Mouse (Mus musculus): ENCODE results near the gene Gm10447.

The Gm10447 gene

GRCm38 (mm10) chr11:53479171-53479782 is 22.4 kb upstream of the Gm10447 start:
- no peak for DNase-seq (ENCODE audit: low read depth, low spot score)

DNA sequence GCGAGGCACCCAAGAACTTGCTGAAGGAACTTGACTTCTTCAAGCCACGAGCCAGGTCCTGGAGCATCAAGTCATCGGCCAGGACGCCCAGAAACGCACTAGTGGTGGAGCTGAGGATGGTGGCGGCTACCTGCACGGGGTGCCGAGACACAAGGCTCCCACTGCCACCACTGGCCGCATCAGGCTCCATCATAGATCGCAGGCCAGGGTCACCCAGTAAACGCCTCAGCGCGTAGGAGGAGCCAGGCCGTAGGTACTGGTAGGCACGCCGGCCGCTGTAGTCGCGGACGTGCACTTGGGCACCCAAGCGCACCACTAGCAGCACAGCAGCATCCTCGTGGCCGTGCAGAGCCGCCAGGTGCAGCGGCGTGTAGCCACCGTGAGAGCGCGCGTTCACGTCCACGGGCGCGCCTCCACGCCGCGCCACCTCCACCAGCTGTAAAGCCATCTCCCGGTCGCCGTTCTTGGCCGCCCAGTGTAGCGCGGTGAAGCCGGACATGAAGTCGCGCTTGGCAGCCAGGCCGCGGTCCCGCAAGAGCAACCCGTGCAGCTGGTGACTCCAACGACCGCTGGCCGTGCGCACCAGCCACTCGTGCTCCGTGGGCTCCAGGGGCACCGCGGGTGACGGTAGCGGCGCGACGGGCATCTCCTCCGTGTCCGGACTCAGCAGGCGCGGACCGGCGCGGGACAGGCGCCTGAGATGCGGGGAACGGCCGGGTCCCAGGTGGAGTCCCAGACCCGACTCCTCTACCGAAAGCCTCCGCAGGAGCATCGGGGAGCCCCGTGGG is 21.7 kb upstream of the Gm10447 start:
- DNase-seq (ENCODE audit: low read depth, low spot score), result no peak

DNA sequence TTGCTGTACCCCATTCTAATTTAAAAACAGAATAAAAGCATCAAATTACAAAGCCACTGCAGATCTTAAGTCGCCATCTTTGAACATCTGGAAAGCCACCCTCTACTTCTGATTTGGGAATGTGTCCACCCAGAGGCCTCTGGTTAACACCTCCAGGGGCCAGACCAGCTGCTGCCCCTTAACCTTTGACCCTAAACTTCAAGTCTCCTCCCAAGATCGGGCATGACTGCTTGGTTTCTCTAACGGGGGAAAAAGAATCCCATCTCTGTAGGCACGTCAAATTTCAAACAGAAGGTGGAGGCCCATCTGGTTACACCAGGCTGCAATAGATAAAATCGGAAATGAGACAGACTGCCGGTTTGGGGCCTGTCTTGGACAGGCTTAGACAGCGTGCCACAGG is 20.9 kb upstream of the Gm10447 start:
- DNase-seq (ENCODE audit: low read depth, low spot score), result no peak

DNA sequence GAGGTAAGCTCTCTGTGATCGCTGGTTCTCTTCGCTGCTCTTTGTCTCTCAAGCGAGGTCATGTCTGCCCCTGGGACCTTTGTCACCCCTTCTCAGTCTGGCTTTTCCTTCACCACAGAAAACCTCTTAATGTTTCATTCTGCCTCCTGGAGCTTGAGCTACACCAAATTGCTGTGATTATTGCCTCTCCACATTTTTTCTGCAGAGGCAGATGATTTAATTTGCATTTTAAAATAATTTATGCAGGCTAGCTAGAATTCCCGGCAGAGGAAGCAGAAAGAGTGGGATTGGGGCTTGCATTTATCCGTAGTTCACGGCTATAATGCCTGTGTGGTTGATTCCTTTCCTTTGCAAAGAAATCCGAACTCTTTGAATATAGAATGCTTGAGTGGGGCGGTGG is 18.7 kb upstream of the Gm10447 start:
- no peak for DNase-seq (ENCODE audit: low read depth, low spot score)

DNA sequence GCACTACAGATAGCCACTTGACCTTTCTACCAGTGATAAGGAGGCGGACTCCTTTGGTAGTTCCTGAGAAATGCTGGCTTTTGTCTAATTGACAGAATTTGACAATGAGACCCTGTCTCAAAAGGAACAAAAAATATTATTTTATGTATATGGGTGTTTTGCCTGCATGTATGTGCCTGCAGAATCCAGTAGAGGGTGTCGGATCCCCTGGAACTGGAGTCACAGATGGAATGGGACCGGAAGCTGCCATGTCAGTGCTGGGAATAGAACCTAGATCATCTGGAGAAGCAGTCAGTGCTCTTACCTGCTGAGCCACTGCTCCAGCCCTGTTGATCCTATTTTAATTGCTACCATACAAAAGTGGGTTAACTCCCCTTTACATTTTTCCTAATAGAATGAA is 15.8 kb upstream of the Gm10447 start:
- no peak for DNase-seq (ENCODE audit: low read depth, low spot score)

- DNase-seq (ENCODE audit: low read depth, low spot score), result no peak
Measured at GRCm38 (mm10) chr11:53469968-53470695, 13.2 kb upstream of the Gm10447 start, which contains the start of gene Gm9837. Gene Gm9837 (minus strand): TSS chr11:53470479.

DNA sequence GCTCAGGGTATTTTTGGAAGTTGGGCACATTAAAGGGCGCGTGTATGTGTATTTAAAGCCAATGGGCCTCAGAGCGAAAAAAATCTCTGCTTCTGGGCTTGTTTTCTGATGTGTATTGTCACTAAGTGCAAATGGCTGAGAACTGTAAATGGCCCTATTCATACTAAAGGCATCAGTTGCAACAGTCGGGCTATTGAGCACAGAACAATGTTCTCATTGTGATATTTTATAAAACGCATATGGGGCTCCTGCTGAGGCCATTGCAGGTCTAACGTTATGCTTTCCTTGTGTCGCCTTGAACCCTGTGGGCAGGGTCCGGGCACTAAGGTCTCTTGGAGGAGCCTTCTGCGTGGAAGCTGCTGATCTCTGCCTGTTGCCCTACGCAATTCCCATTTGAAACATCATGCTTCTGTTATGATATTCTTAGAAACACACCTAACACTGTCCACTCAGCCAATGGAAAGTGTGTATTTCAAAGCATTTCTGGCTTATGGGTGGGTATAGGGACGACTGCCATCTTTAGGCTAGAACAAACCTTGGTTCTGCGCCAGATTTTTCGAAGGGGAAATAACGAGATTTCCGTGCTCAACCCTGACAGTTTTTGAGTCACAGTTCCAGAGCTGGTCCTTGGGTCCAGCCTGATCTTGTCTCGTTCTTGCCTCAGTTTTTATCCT is 12.5 kb upstream of the Gm10447 start:
- DNase-seq (ENCODE audit: low read depth, low spot score), result no peak

DNA sequence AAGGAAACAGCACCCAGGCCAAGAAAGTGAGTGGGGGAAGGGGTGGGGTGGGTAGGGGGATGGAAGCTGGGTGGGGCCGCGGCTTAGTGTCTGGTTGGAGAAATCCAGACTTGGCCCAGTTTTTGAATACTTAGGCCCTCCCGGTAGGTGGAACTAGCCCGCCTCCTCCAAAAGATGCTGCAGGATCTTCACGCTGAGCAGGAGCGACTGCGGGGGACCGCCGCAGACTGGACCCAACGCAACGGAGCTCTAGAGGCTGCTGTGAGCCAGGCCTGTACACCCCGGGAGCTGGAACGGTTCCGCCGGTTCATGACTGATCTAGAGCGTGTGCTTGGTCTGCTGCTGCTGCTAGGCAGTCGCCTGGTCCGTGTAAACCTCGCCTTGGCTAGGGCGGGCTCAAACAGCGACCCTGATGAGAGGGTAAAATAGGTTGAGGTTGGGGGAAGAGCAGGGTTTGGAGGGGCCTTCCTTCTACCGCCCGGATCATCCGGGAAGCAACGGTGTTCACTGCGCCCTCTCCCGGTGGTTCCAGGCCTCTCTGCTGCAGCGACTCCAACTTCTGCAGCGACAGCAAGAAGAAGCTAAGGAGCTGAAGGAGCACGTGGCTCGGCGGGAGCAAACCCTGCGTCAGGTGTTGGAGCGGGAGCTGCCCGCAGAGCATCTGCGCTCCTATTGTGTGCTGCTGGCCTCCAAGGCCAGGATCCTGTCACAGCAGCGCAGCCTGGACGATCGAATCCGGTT is 9.5 kb upstream of the Gm10447 start:
- DNase-seq (ENCODE audit: low read depth, low spot score), result no peak

GRCm38 (mm10) chr11:53463551-53464424 is 6.9 kb upstream of the Gm10447 start:
- no peak for DNase-seq (ENCODE audit: low read depth, low spot score)

DNA sequence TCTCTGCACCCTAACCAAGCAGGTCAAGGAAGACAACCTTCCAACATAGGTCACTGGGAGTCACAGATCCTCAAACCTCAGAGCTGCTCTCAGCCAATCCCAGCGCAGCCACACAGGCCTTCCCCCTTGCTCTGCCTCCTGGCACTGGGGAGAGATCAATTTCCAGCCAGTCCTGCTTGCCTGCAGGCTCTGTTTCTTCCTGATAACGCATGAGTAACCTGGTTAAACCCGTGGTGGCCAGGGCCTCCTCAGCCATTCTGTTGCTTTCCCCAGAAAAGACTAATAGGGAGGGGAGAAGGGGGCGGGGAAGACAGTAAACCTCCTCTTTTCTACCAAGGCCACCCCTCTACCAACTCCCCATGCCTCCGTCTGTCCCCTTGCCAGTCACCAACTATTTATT is 4.8 kb upstream of the Gm10447 start:
- no peak for DNase-seq (ENCODE audit: low read depth, low spot score)

DNA sequence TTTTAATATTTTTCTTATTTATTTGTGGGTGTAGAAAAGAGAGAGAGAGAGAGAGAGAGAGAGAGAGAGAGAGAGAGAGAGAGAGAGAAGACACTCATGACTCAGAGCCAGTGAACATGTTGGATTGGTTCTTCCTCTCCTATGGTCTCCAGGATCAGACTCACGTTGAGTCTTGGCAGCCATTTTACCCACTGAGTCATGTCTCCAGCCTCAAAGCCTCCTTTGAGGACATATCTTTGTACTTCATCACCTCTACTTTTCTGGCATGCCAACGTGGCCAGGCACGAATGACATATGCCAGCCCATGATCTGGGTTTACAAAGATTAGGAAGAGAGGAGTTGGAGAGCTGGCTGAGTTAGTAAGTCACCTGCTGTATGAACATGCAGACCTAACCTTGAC is 3.3 kb upstream of the Gm10447 start:
- DNase-seq (ENCODE audit: low read depth, low spot score), result no peak

DNA sequence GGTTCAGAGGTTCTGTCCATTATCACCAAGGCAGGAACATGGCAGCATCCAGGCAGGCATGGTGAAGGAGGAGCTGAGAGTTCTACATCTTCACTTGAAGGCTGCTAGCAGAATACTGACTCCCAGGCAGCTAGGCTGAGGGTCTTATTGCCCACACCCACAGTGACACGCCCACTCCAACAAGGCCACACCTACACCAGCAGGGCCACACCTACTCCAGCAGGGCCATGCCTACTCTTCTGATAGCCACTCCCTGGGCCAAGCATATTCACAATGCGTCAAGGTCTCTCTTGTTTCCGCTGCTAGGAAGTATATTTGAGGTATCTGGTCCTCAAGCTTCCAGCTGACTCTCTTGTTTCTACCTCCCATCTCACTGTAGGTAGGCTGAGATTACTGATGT is 2.1 kb upstream of the Gm10447 start:
- no peak for DNase-seq (ENCODE audit: low read depth, low spot score)

GRCm38 (mm10) chr11:53457372-53457954 is 553 bp upstream of the Gm10447 start:
- no peak for DNase-seq (ENCODE audit: low read depth, low spot score)

- DNase-seq (ENCODE audit: low read depth, low spot score), result no peak
Measured at GRCm38 (mm10) chr11:53453031-53453430, 3.9 kb downstream of the Gm10447 start.

GRCm38 (mm10) chr11:53452396-53452795 is 4.5 kb downstream of the Gm10447 start:
- DNase-seq (ENCODE audit: low read depth, low spot score), result no peak

GRCm38 (mm10) chr11:53451361-53451760 is 5.5 kb downstream of the Gm10447 start:
- no peak for DNase-seq (ENCODE audit: low read depth, low spot score)

DNA sequence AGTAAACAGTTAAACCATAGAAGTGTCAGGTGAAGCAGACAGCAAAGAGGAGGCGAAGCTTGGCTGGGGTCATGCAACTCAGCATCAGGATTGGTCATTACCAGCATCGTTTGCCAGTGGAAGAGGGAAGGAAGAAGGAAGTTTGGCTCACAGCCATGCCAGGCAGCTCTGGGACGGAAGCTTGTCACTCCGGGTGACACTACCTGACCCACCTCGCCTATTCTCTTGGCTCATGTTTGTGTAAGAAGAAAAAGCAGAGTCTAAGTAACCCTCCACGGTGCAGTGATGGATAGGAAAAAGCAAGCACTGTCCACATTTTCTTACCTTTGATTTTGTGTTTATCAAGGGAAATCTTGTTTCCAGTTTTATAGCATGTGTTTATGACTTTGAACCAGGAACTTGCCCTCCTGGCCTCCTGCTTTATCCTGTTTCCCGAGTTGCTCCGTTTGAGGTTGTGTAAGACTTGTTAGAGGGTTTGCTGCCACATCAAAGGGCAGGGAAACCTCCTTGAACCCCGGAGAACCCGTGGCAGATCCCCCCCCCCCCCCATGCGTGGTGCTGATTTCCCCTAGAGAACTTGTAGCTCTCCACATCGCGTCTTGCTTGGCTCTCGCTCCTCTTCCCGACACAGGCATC is 6.7 kb downstream of the Gm10447 start:
- DNase-seq (ENCODE audit: low read depth, low spot score), result no peak

DNA sequence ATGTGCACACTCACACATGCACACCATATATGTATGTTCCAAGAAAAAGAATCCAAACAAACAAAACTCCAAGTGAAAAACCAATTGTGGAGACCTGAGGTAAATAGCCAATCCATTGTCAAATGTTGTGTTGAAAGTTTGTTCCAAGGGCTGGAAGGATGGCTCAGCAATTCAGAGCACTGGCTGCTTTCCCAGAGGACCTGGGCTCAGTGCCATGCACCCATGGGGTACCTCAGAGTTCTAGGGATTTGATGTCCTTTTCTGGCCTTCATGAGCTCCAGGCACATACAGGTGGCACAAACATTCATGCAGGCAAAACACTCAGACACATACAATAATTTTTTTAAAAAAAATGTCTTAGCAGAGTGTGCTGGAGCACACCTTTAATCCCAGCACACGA is 8.4 kb downstream of the Gm10447 start:
- no peak for DNase-seq (ENCODE audit: low read depth, low spot score)

DNA sequence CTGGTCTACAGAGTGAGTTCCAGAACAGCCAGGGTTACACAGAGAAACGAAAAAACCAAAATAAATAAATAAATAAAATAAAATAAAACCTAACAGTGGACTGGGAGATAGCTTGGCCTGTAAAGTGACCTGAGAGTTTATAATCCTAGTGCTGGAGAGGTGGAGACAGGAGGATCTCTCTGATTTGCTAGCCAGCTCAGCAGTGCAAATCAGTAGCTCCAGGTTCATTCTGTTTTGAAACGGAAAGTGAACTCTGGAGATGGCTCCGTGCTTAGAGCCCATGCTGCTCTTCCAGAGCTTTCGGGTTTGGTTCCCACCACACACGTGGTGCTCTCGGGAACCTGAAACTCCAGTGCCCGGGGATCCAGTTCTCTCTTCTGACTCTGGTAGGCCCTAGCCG is 8.9 kb downstream of the Gm10447 start:
- no peak for DNase-seq (ENCODE audit: low read depth, low spot score)

DNA sequence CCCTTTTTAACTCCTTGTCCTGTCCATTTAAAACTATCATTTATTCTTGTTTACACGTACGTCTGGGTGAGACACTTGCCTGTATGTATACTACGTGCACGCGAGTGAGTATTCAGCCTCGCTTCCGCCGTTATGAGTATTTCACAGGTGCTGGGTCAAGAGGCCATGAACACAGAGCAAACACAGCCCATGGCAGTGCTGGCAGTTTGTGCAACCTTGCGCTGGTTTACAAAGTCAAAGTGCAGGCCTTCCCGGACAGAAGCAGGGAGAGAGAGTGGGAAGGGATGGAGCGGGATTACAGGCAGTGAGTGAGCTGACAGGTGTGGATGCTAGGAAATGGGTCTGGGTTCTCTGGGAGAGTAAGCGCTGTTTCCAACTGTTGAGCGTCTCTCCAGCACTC is 10.7 kb downstream of the Gm10447 start:
- no peak for DNase-seq (ENCODE audit: low read depth, low spot score)
